Mouse (Mus musculus) mesoderm, embryonic 11.5 days (tissue): ENCODE measurements at regions not wholly inside any gene's neighbourhood (a gene's known extent, or its start where the extent isn't known, plus 50 kb on each side); places are given as distances from the start of the nearest gene placed in this dataset.

Experiments used
- DNase-seq: peaks from one replicate; pipeline ENCODE4 v3.0.0-alpha.2; 2012; ENCODE audit warnings: low read depth, low spot score

GRCm38 (mm10) chr3:115462623-115463022 is 252.2 kb downstream of the S1pr1 start:
- no peak for DNase-seq
